ENCODE assay signal across 8 mouse cellular contexts in the genomic region with DNA sequence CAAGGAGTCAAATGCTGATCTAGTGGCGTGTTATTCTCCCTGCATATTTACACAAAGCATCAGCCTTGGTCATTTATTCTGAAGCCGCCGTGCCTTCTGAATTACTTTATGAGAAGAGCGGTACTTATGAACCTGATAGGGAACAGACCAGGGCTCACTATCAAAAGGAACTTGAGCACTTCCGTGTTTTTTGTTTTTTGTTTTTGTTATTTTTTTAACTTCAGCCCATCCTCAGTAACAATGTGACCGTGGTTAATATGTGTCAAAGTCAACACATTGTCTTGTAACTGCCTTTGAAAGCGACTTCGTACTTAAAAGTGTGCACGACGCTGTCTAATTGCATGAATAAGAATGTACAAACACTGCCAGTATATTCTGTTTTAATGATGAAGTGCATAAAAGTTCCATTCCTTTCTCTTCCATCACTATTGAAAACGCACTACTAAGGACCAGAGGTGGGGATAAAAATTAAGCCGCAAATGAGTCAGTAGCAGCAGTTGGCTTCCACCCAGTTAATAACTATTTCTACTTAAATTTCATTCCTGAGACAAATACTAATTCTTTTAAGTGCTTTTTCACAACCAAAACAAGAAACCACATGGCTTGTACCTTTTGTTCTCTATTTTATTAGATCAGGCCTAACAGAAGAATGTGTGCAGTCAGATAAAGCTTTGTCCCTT. TPM values are rescaled to one million over a fixed set of nuclear protein-coding genes. Genes with fewer than 3 reads are reported as not detected.
A peak's percentile ranks its signal among the peaks of the same experiment; 100 is the strongest.
DNase-seq lines count a peak whose midpoint lies in the region; ATAC-seq and TF ChIP-seq lines count a peak whose summit lies in the region.

No protein-coding gene starts in this region.

- peak overlapping the region; percentile 49 for H3K4me3 ChIP-seq in lung, adult 2 months (replicated peaks; ENCODE audit: extremely low read depth, low read depth, low read length)
- peak overlapping the region; percentile 61 for H3K4me3 ChIP-seq in forebrain, embryonic 12.5 days (replicated peaks)
- peak overlapping the region; percentile 61 for H3K4me3 ChIP-seq in limb, embryonic 11.5 days (ENCODE audit: low read depth, low read length)
- peak overlapping the region; percentile 66; the same call in 1 of the 2 replicates for H3K4me3 ChIP-seq in small intestine, adult 2 months (ENCODE audit: low read depth, low read length)

- no peak for DNase-seq in lung, adult 2 months
- no peak for DNase-seq in lung, adult 18-20 months
- no peak for DNase-seq in limb, embryonic 11.5 days (ENCODE audit: low spot score)
- no peak for DNase-seq in gastrocnemius, postnatal 10 days
- DNase-seq in layer of hippocampus, postnatal 36 days = no peak
- no peak for DNase-seq in left cerebral cortex, adult 8-10 months (ENCODE audit: low spot score in 2 of 2)

- no peak for TF ChIP-seq CTCF in lung, adult 2 months (IDR thresholded peaks at IDR 0.05; ENCODE audit: insufficient read depth, low read length)
- no peak for TF ChIP-seq CTCF in small intestine, adult 2 months (IDR thresholded peaks at IDR 0.05; ENCODE audit: extremely low read depth, insufficient read length, insufficient replicate concordance, low read depth, low read length)

- H3K4me1 ChIP-seq in lung, adult 2 months (ENCODE audit: control insufficient read depth, insufficient read depth, low read length) = no peaks in the 10 kb centered on the region; the same call in 1 of the 2 replicates
- peaks cover 21% of the 10 kb centered on the region for H3K4me1 ChIP-seq in forebrain, embryonic 12.5 days
- no peaks in the 10 kb centered on the region for H3K4me1 ChIP-seq in limb, embryonic 11.5 days (ENCODE audit: control insufficient read depth, insufficient read depth, low read length)
- no peaks in the 10 kb centered on the region for H3K4me1 ChIP-seq in small intestine, adult 2 months (ENCODE audit: control insufficient read depth, insufficient read depth, insufficient read length, low read length)

- 23% methylated on average over 12 of the region's 12 CpGs for WGBS in lung, adult 2 months
- 4% methylated on average over 12 of the region's 12 CpGs for WGBS in forebrain, embryonic 12.5 days
- 21% methylated on average over 12 of the region's 12 CpGs for WGBS in limb, embryonic 11.5 days
- 32% methylated on average over 12 of the region's 12 CpGs for WGBS in small intestine, adult 2 months

- no peak for TF ChIP-seq POLR2A in lung, adult 2 months (IDR thresholded peaks at IDR 0.05; ENCODE audit: borderline replicate concordance, extremely low read depth, low read depth, low read length)
- TF ChIP-seq POLR2A in small intestine, adult 2 months (IDR thresholded peaks at IDR 0.05; ENCODE audit: low read depth, low read length) = no peak

- H3K4me2 ChIP-seq in forebrain, embryonic 12.5 days = peak overlapping the region; percentile 89
- H3K4me2 ChIP-seq in limb, embryonic 11.5 days (ENCODE audit: low read depth, severe bottlenecking) = peak overlapping the region; percentile 92

- peak overlapping the region; percentile 89 for H3K27ac ChIP-seq in forebrain, embryonic 12.5 days
- no peak overlapping the region for H3K27ac ChIP-seq in limb, embryonic 11.5 days (replicated peaks; ENCODE audit: low read depth, low read length)
- H3K27ac ChIP-seq in small intestine, adult 2 months (ENCODE audit: insufficient read depth, low read depth, low read length) = no peak overlapping the region

- peak overlapping the region; percentile 77; the same call in 1 of the 2 replicates for H3K9ac ChIP-seq in forebrain, embryonic 12.5 days
- no peak overlapping the region; the same call in 1 of the 2 replicates for H3K9ac ChIP-seq in limb, embryonic 11.5 days (ENCODE audit: low read length)

- ATAC-seq in forebrain, embryonic 12.5 days (ENCODE audit: low FRiP score) = no peak
- ATAC-seq in limb, embryonic 11.5 days (ENCODE audit: insufficient number of reproducible peaks, low FRiP score, low TSS enrichment, low read depth) = peak; percentile 5; the same call in 1 of the 2 replicates

- H3K27me3 ChIP-seq in forebrain, embryonic 12.5 days = peaks cover 10% of the 10 kb centered on the region
- H3K27me3 ChIP-seq in limb, embryonic 11.5 days (ENCODE audit: control insufficient read depth, insufficient read depth, low read length) = no peaks in the 10 kb centered on the region
- H3K27me3 ChIP-seq in small intestine, adult 2 months (ENCODE audit: control insufficient read depth, insufficient read depth, low read length) = peaks cover 7% of the 10 kb centered on the region

- H3K36me3 ChIP-seq in forebrain, embryonic 12.5 days (replicated peaks) = no peaks in the 10 kb centered on the region
- H3K36me3 ChIP-seq in limb, embryonic 11.5 days (ENCODE audit: control insufficient read depth, insufficient read depth, low read length) = no peaks in the 10 kb centered on the region
- H3K36me3 ChIP-seq in small intestine, adult 2 months (ENCODE audit: control insufficient read depth, insufficient read depth, low read length) = no peaks in the 10 kb centered on the region

- no peaks in the 10 kb centered on the region for H3K9me3 ChIP-seq in forebrain, embryonic 12.5 days
- H3K9me3 ChIP-seq in limb, embryonic 11.5 days (ENCODE audit: control insufficient read depth, low read length) = no peaks in the 10 kb centered on the region

RNA-seq across cellular contexts. Expression of a gene that starts 0.5 kb away (rescaled TPM):
- polyA plus RNA-seq in lung, adult 2 months (2012; rRNA removed) = 0.98 and 2.3 TPM in 2 replicates
- 11.3 and 12.3 TPM in 2 replicates for polyA plus RNA-seq in forebrain, embryonic 12.5 days (2016; fragmentation: Nextera tagmentation; extraction: Ambion mirVana)
- polyA plus RNA-seq in limb, embryonic 11.5 days (2014; fragmentation: Nextera tagmentation; extraction: Ambion mirVana) = 1.5 and 2.3 TPM in 2 replicates
- 0.41 and 1.8 TPM in 2 replicates for polyA plus RNA-seq in small intestine, adult 2 months (2012; rRNA removed)
- 1 to 10 TPM; 4.0 to 4.2 TPM for total RNA-seq in gastrocnemius, postnatal 10 days (2021)
- 10 to 100 TPM; 39.1 to 41.1 TPM for total RNA-seq in layer of hippocampus, postnatal 36 days (2021)
- total RNA-seq in left cerebral cortex, adult 8-10 months (2022) = 10 to 100 TPM; 35.9 to 41.1 (median 38.0) TPM
